Mouse (Mus musculus): ENCODE results near the gene Mafk. TPM values are rescaled to one million over a fixed set of nuclear protein-coding genes. Genes with fewer than 3 reads are reported as not detected.
A peak's percentile ranks its signal among the peaks of the same experiment; 100 is the strongest.

The Mafk gene
- polyA plus RNA-seq, 2 experiments, result 6.6 to 6.7 TPM

- Histone ChIP-seq H3K9ac (ENCODE audit: low read depth, low read length, severe bottlenecking) (peak overlapping the region; percentile 18), H3K4me1 (ENCODE audit: control insufficient read depth, insufficient read depth, low read length) (peaks cover 38% of the 10 kb centered on the region)
These were observed 5.6 kb downstream of the Mafk start for GRCm38 (mm10) chr5:139796900-139797299.

GRCm38 (mm10) chr5:139797473-139798167, 6.3 kb downstream of the Mafk start:
- Histone ChIP-seq H3K27me3 (ENCODE audit: control insufficient read depth, insufficient read depth, low read length) (no peaks in the 10 kb centered on the region), H3K4me3 (replicated peaks; ENCODE audit: low read length) (no peak overlapping the region), H3K9me3 (ENCODE audit: control insufficient read depth, low read length) (no peaks in the 10 kb centered on the region), H3K4me1 (ENCODE audit: control insufficient read depth, insufficient read depth, low read length) (peaks cover 31% of the 10 kb centered on the region), H3K9ac (ENCODE audit: low read depth, low read length, severe bottlenecking) (no peak overlapping the region), H3K4me2 (replicated peaks; ENCODE audit: low read depth, low read length, severe bottlenecking) (0 out of 2 replicates have a peak overlapping the region, but pooled peaks have one; percentile 35), H3K36me3 (ENCODE audit: control insufficient read depth, insufficient read depth, low read length) (peaks cover 17% of the 10 kb centered on the region), H3K27ac (replicated peaks; ENCODE audit: low read depth, low read length) (peak overlapping the region; percentile 16; the same call in 1 of the 2 replicates)
- DNase-seq (ENCODE audit: low spot score) (peak; percentile 70), ATAC-seq (ENCODE audit: low FRiP score, low read depth) (peak; percentile 42; the same call in 1 of the 2 replicates)
- TF ChIP-seq POLR2A (IDR thresholded peaks at IDR 0.05; ENCODE audit: borderline replicate concordance, extremely low read depth, insufficient read depth, insufficient read length), result no peak
- WGBS, result 45% methylated on average over 11 of the region's 11 CpGs

More at GRCm38 (mm10) chr5:139796900-139797299, 5.6 kb downstream of the Mafk start:
- peak; percentile 79 for ATAC-seq (ENCODE audit: low FRiP score, low read depth)
- no peak for TF ChIP-seq POLR2A (IDR thresholded peaks at IDR 0.05; ENCODE audit: borderline replicate concordance, extremely low read depth, insufficient read depth, insufficient read length)
- WGBS, result 13% methylated on average over 13 of the region's 13 CpGs
- Histone ChIP-seq H3K27me3 (ENCODE audit: control insufficient read depth, insufficient read depth, low read length) (no peaks in the 10 kb centered on the region), H3K4me3 (replicated peaks; ENCODE audit: low read length) (no peak overlapping the region), H3K27ac (replicated peaks; ENCODE audit: low read depth, low read length) (peak overlapping the region; percentile 16; the same call in 1 of the 2 replicates), H3K4me2 (replicated peaks; ENCODE audit: low read depth, low read length, severe bottlenecking) (peak overlapping the region; percentile 35; the same call in 1 of the 2 replicates), H3K36me3 (ENCODE audit: control insufficient read depth, insufficient read depth, low read length) (peaks cover 17% of the 10 kb centered on the region), H3K9me3 (ENCODE audit: control insufficient read depth, low read length) (no peaks in the 10 kb centered on the region)
- peak; percentile 74 for DNase-seq (ENCODE audit: low spot score)

- H3K27ac ChIP-seq (replicated peaks; ENCODE audit: low read depth, low read length), result no peak overlapping the region
- H3K4me1 ChIP-seq (ENCODE audit: control insufficient read depth, insufficient read depth, low read length), result peaks cover 32% of the 10 kb centered on the region
- H3K27me3 ChIP-seq (ENCODE audit: control insufficient read depth, insufficient read depth, low read length), result no peaks in the 10 kb centered on the region
- H3K9me3 ChIP-seq (ENCODE audit: control insufficient read depth, low read length), result no peaks in the 10 kb centered on the region
- TF ChIP-seq POLR2A (IDR thresholded peaks at IDR 0.05; ENCODE audit: borderline replicate concordance, extremely low read depth, insufficient read depth, insufficient read length), result no peak
- WGBS, result 45% methylated on average over 7 of the region's 12 CpGs
- H3K36me3 ChIP-seq (ENCODE audit: control insufficient read depth, insufficient read depth, low read length), result peaks cover 17% of the 10 kb centered on the region
- H3K9ac ChIP-seq (ENCODE audit: low read depth, low read length, severe bottlenecking), result 0 out of 2 replicates have a peak overlapping the region, but pooled peaks have one; percentile 38
- ATAC-seq (ENCODE audit: low FRiP score, low read depth) (peak; percentile 9; the same call in 1 of the 2 replicates), DNase-seq (ENCODE audit: low spot score) (peak; percentile 18)
- H3K4me2 ChIP-seq (replicated peaks; ENCODE audit: low read depth, low read length, severe bottlenecking), result no peak overlapping the region
- H3K4me3 ChIP-seq (replicated peaks; ENCODE audit: low read length), result no peak overlapping the region
These were observed 7.0 kb downstream of the Mafk start for GRCm38 (mm10) chr5:139798168-139798900.

- H3K4me2 ChIP-seq (replicated peaks; ENCODE audit: low read depth, low read length, severe bottlenecking), result no peak overlapping the region
- no peaks in the 10 kb centered on the region for H3K9me3 ChIP-seq (ENCODE audit: control insufficient read depth, low read length)
- ATAC-seq (ENCODE audit: low FRiP score, low read depth), result no peak
- no peak for DNase-seq (ENCODE audit: low spot score)
- no peak overlapping the region for H3K27ac ChIP-seq (replicated peaks; ENCODE audit: low read depth, low read length)
- no peak for TF ChIP-seq POLR2A (IDR thresholded peaks at IDR 0.05; ENCODE audit: borderline replicate concordance, extremely low read depth, insufficient read depth, insufficient read length)
- WGBS, result 87% methylated on average over 9 of the region's 9 CpGs
- no peak overlapping the region for H3K4me3 ChIP-seq (replicated peaks; ENCODE audit: low read length)
- H3K4me1 ChIP-seq (ENCODE audit: control insufficient read depth, insufficient read depth, low read length), result peaks cover 39% of the 10 kb centered on the region
- H3K9ac ChIP-seq (ENCODE audit: low read depth, low read length, severe bottlenecking), result no peak overlapping the region
- H3K36me3 ChIP-seq (ENCODE audit: control insufficient read depth, insufficient read depth, low read length), result peaks cover 17% of the 10 kb centered on the region
- H3K27me3 ChIP-seq (ENCODE audit: control insufficient read depth, insufficient read depth, low read length), result no peaks in the 10 kb centered on the region
These were observed 7.7 kb downstream of the Mafk start for GRCm38 (mm10) chr5:139799041-139799440.

- H3K4me1 ChIP-seq (ENCODE audit: control insufficient read depth, insufficient read depth, low read length), result peaks cover 40% of the 10 kb centered on the region
- 92% methylated on average over 33 of the region's 33 CpGs for WGBS
- no peak overlapping the region for H3K4me2 ChIP-seq (replicated peaks; ENCODE audit: low read depth, low read length, severe bottlenecking)
- no peak for ATAC-seq (ENCODE audit: low FRiP score, low read depth)
- H3K9me3 ChIP-seq (ENCODE audit: control insufficient read depth, low read length), result no peaks in the 10 kb centered on the region
- DNase-seq (ENCODE audit: low spot score), result no peak
- H3K9ac ChIP-seq (ENCODE audit: low read depth, low read length, severe bottlenecking), result no peak overlapping the region
- H3K36me3 ChIP-seq (ENCODE audit: control insufficient read depth, insufficient read depth, low read length), result peaks cover 17% of the 10 kb centered on the region
- H3K4me3 ChIP-seq (replicated peaks; ENCODE audit: low read length), result no peak overlapping the region
- no peaks in the 10 kb centered on the region for H3K27me3 ChIP-seq (ENCODE audit: control insufficient read depth, insufficient read depth, low read length)
- no peak for TF ChIP-seq POLR2A (IDR thresholded peaks at IDR 0.05; ENCODE audit: borderline replicate concordance, extremely low read depth, insufficient read depth, insufficient read length)
- no peak overlapping the region for H3K27ac ChIP-seq (replicated peaks; ENCODE audit: low read depth, low read length)
These were observed 8.7 kb downstream of the Mafk start for GRCm38 (mm10) chr5:139799801-139800590.
